Mouse (Mus musculus) embryonic facial prominence, embryonic 14.5 days (tissue): ENCODE results near the gene Pgm2l1. TPM values are rescaled to one million over a fixed set of nuclear protein-coding genes. Genes with fewer than 3 reads are reported as not detected.

Experiments used
- ATAC-seq: fragments of 200-750 bp; cut with Nextera tagmentation; 2 replicates; pipeline ENCODE4 v1.8.0; 2017; ENCODE audit warnings: low read depth, moderate number of reproducible peaks, moderate TSS enrichment
- DNase-seq: peaks from one replicate; pipeline ENCODE4 v3.0.0-alpha.2; 2015; ENCODE audit warnings: low spot score
- H3K27ac ChIP-seq: fragments of 300-500 bp; sonication (generic); replicated peaks from 2 replicates; pipeline ENCODE4 v1.5.1; 2014; ENCODE audit warnings: low read depth, mild to moderate bottlenecking, low read length, moderate library complexity
- H3K27me3 ChIP-seq: fragments of 300-500 bp; sonication (generic); replicated peaks from 2 replicates; pipeline ENCODE4 v1.6.1; 2014; ENCODE audit warnings: low read length; ENCODE audit not compliant: control insufficient read depth, insufficient read depth
- H3K36me3 ChIP-seq: fragments of 300-500 bp; sonication (generic); 2 replicates; pipeline ENCODE4 v1.6.1; 2014; ENCODE audit warnings: low read length, mixed read lengths; ENCODE audit not compliant: control insufficient read depth, insufficient read depth
- H3K4me1 ChIP-seq: fragments of 300-500 bp; sonication (generic); 2 replicates; pipeline ENCODE4 v1.6.1; 2014; ENCODE audit warnings: antibody characterized with exemption, low read length; ENCODE audit not compliant: control insufficient read depth, insufficient read depth
- H3K4me2 ChIP-seq: fragments of 300-500 bp; sonication (generic); 2 replicates; pipeline ENCODE4 v1.6.1; 2014; ENCODE audit warnings: low read depth, mild to moderate bottlenecking, low read length, moderate library complexity, mixed read lengths
- H3K4me3 ChIP-seq: fragments of 300-500 bp; sonication (generic); 2 replicates; pipeline ENCODE4 v1.5.1; 2014; ENCODE audit warnings: low read depth, mild to moderate bottlenecking, low read length
- H3K9ac ChIP-seq: fragments of 300-500 bp; sonication (generic); 2 replicates; pipeline ENCODE4 v1.6.1; 2014; ENCODE audit warnings: low read depth, mild to moderate bottlenecking, low read length, moderate library complexity, mixed read lengths
- H3K9me3 ChIP-seq: fragments of 300-500 bp; sonication (generic); 2 replicates; pipeline ENCODE4 v1.6.1; 2016; ENCODE audit warnings: low read length; ENCODE audit not compliant: control insufficient read depth
- WGBS: fragments of 180-500 bp; shearing (Covaris S2); extraction: QIAGEN DNeasy Blood & Tissue Kit; methylation state at CpG from one replicate; pipeline ENCODE4 v1.1.7; 2014; 5-methylcytosine and 5-hydroxymethylcytosine counted together
- polyA plus RNA-seq: library from polyadenylated mRNA; unstranded; fragments of >200 nt; fragmentation: Nextera tagmentation; extraction: Ambion mirVana; gene quantifications from 2 replicates; pipeline ENCODE4 v1.2.1, GENCODE M21; 2014

The Pgm2l1 gene
- polyA plus RNA-seq, 1 experiment from 2014 or later: 3.8 TPM

GRCm38 (mm10) chr7:100325482-100325881, 98.3 kb downstream of the Pgm2l1 start:
- Histone ChIP-seq H3K4me3 (no peak overlapping the region), H3K4me1 (no peaks in the 10 kb centered on the region; the same call in 1 of the 2 replicates), H3K36me3 (peaks cover 50% of the 10 kb centered on the region), H3K9ac (no peak overlapping the region), H3K4me2 (no peak overlapping the region), H3K9me3 (no peaks in the 10 kb centered on the region), H3K27ac (no peak overlapping the region), H3K27me3 (no peaks in the 10 kb centered on the region)
- WGBS: 72% methylated on average over 6 of the region's 6 CpGs
- ATAC-seq: no peak
- peak; percentile 27 for DNase-seq

GRCm38 (mm10) chr7:100327514-100327913, 100.3 kb downstream of the Pgm2l1 start:
- Histone ChIP-seq H3K9ac (no peak overlapping the region), H3K27me3 (no peaks in the 10 kb centered on the region), H3K4me1 (no peaks in the 10 kb centered on the region; the same call in 1 of the 2 replicates), H3K36me3 (peaks cover 64% of the 10 kb centered on the region), H3K4me2 (no peak overlapping the region), H3K9me3 (no peaks in the 10 kb centered on the region), H3K4me3 (no peak overlapping the region), H3K27ac (no peak overlapping the region)
- ATAC-seq (no peak), DNase-seq (no peak)
- 87% methylated on average over 7 of the region's 7 CpGs for WGBS

Other genes with a start within 250 kb of the Pgm2l1 start
- 5.9 and 6.4 TPM in 2 replicates for gene Rnf169, start 246.9 kb upstream of the Pgm2l1 start, polyA plus RNA-seq
- 1.9 and 2.0 TPM in 2 replicates for gene Chrdl2, start 221.2 kb upstream of the Pgm2l1 start, polyA plus RNA-seq
- 46.1 and 50.6 TPM in 2 replicates for gene Pold3, start 105.8 kb upstream of the Pgm2l1 start, polyA plus RNA-seq
- 21.0 and 27.1 TPM in 2 replicates for gene Lipt2, start 68.1 kb upstream of the Pgm2l1 start, polyA plus RNA-seq
- gene Kcne3, start 50.9 kb upstream of the Pgm2l1 start, polyA plus RNA-seq: 12.4 and 13.3 TPM in 2 replicates
- gene P4ha3, start 58.1 kb downstream of the Pgm2l1 start, polyA plus RNA-seq: 24.5 and 26.0 TPM in 2 replicates
- gene C2cd3, start 144.8 kb downstream of the Pgm2l1 start, polyA plus RNA-seq: 21.7 and 25.3 TPM in 2 replicates
- 49.4 and 53.3 TPM in 2 replicates for gene Ppme1, start 144.9 kb downstream of the Pgm2l1 start, polyA plus RNA-seq
- 0.20 and 0.24 TPM in 2 replicates for gene Ucp3, start 245.6 kb downstream of the Pgm2l1 start, polyA plus RNA-seq